Mouse (Mus musculus) kidney, adult 2 months (tissue): ENCODE data around the gene Phactr1.

Experiments used
- CTCF ChIP-seq: fragments of 200-500 bp; conservative IDR thresholded peaks from 2 replicates; pipeline ENCODE4 v1.5.1; 2011; ENCODE audit warnings: low read depth, mild to moderate bottlenecking, control low read depth, low read length, moderate library complexity, mixed read lengths; ENCODE audit not compliant: insufficient read depth, insufficient read length
- POLR2A ChIP-seq: fragments of 200-500 bp; IDR thresholded peaks from one replicate; pipeline ENCODE4 v1.6.1; 2011; ENCODE audit warnings: low read depth, low read length, control low read depth

DNA sequence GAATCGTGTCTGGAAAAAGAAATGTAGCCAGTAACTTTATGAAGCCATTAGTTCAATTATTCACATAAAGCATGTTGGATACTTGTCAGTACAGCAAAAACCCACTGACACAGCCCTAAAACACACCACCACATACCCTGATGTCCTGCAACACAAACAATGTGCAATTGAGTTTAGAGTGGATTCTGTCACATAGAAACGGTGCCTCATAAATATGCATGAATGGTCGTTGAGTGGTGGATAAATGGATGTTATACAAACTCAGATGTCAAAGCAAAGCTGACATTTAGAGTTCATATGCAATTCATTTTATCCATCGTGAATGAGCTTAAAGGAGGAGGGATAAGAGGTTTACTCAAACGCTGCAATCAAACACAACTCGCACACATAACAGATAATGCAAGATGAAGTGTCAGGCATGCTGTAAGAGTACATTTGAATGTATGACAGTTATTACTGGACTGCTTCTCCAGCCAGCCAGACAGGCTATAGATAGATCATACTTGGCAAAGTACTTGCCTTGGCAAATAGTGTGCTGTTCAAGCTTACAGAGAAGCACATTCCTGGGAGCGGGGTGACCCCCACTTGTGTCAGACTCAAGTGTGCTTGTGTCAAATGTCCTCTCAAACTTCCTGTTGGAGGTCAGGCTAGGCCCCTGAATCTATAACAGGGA lies 23.6 kb upstream of the Phactr1 start:
- TF ChIP-seq CTCF (no peak), POLR2A (no peak)
